Mouse (Mus musculus) right cerebral cortex, adult 18-20 months (tissue): ENCODE measurements around the gene Psmg4.

Source experiments
- DNase-seq: peaks from one replicate; pipeline ENCODE4 v3.0.0; 2022; ENCODE audit warnings: mixed read lengths

The Psmg4 gene

DNA sequence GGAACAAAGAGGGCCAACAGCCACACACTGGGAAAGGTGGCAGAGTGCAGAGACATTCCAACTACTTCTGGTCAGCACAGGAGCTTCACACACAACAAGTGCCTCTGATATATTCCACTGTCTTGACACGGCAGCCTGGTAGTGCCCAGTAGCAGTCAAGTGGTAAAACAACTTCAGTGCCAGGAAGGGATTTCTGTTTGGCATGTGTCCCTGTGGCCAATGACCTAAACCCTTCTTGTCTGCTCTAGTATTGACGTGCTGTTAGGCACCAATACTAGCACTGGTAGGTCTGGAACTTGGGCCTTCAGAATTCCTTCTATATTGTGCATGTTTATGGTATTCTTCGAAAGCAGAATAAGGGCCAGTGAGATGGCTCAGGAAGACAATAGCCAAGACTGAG, 42.5 kb downstream of the Psmg4 start:
- DNase-seq = no peak

DNA sequence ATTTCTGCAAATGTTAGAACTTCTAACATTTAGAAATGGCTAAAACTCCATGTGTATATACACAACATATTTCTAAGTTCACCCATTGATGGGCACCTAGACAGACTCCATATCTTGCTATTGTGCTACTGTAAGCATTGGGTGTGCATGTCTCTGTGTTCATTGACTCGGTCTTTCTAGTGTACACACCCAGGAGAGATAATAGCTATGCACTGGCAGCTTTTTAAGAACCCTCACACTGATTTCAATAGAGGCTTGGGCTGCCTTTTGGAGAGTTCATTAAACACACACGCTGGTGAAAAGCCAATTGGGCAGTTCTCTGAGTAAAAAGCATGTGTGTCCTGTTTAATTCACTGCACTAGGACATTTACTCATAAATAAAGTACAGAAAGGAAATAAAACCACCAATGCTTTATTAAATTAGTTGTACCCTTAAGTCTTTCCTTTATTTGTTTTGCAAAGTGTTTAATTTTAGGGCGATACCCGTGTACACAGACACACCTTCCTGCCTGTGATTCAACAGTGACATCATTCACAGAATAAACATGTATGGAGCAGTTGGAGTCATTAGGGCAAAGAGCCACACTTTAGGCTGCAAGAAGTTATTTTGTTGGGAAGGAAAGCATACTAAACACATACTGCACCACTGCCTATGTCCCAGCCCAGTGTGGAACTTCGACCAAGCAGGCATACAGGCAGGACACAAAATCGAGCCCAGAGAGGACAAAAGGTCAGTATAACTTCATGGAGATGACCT, 45.1 kb downstream of the Psmg4 start:
- no peak for DNase-seq

- no peak for DNase-seq
Measured at GRCm38 (mm10) chr13:34211261-34211775, 48.6 kb downstream of the Psmg4 start.

DNA sequence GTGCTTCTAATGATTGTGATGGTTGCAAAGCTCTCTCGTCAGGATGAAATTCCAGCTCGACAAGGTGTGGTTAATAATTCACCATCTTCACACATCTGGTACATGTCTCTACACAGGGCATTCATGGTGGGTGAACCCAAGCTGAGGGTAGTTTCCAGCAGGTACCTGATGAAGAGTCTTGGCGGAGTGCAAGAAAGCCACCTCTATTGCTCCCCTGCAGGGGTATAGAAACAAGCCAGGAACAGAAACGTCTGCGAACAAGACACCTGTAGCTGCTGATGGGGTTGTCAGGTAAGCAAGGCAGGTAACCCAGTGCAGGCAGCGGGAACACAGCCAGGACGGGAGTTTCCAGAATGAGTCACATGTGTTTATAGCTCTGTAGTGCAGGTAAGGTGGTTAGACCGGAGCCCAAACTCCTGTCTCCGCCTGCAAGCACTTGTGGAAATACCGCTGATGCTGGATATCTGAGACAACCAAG, 50.0 kb downstream of the Psmg4 start:
- no peak for DNase-seq

- peak; percentile 56 for DNase-seq
Measured at GRCm38 (mm10) chr13:34214855-34215254, 52.1 kb downstream of the Psmg4 start.

GRCm38 (mm10) chr13:34218776-34219175, 56.0 kb downstream of the Psmg4 start:
- no peak for DNase-seq

DNA sequence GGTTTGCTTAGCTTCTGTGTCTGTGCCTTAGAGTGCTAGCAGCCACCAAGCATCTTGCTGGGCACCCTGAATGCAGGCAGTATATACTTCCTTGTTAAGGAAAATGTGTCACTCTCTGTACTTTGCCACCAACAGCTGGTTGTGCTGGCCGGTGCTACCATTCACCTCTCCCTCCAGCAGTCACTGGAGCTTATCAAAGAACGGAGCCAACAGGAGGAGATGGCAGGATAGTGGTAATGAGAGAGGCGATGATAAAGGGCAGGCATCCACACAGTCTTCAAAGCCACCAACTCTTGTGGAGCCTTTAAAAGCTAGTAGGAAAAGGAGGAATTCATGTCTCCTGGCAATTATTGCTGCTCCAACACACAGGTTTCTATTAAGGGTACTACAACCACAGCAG, 57.0 kb downstream of the Psmg4 start:
- DNase-seq = no peak

- DNase-seq = no peak
Measured at GRCm38 (mm10) chr13:34222985-34223384, 60.2 kb downstream of the Psmg4 start.

DNA sequence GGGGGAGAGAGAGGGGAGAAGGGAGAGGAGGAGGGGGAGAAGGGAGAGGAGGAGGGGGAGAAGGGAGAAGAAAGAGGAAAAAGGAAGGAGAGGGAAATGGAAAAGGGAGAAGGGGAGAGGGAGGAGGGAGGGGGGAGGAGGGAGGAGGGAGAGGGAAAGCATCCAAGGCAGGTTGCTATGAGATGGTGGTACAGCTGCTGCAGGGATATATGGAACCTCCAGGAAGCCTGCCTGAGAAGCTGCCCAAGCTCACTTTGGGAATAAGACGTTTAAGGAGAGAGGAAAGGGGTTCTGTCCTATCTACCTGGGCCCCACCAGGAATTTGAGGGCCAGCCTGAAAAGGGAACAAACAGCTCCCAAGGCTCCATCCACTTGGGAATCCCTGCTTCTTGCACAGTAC, 64.2 kb downstream of the Psmg4 start:
- DNase-seq = no peak
